Mouse (Mus musculus) layer of hippocampus, postnatal 36 days (tissue): ENCODE measurements around the gene Gm3005. TPM values are rescaled to one million over a fixed set of nuclear protein-coding genes. Genes with fewer than 3 reads are reported as not detected.
"Not testable (repeated sequence)": the region's sequence is repeated elsewhere in the genome, so short reads cannot be mapped to it uniquely, and the experiment has no call there.

Source experiments
- DNase-seq, 2 experiments: peaks; one replicate each; pipeline ENCODE4 v3.0.0; 2022
- total RNA-seq, 2 experiments: library from RNA; stranded (reverse); gene quantifications; 2 replicates each; pipeline ENCODE4 v1.2.3; 2021

Gene Gm3005
- under 1 TPM; 0.40 to 0.70 TPM for total RNA-seq

GRCm38 (mm10) chr14:3427803-3428202 is at the start of gene Gm3005:
Gm3005 (plus strand) TSS chr14:3428103.
- DNase-seq: not testable (repeated sequence)

- DNase-seq: not testable (repeated sequence)
Measured at GRCm38 (mm10) chr14:3394793-3395192, 33.1 kb upstream of the Gm3005 start, which contains the start of gene Gm10413. Gm10413 (plus strand) TSS chr14:3395093.

- not testable (repeated sequence) for DNase-seq
Measured at GRCm38 (mm10) chr14:3412314-3412713, 15.6 kb upstream of the Gm3005 start, which contains the start of gene Gm10409. Gm10409 (plus strand) TSS chr14:3412614.

GRCm38 (mm10) chr14:3449079-3449478 is 21.2 kb downstream of the Gm3005 start, which contains the start of gene Gm10408:
Gm10408 (plus strand) TSS chr14:3449379.
- not testable (repeated sequence) for DNase-seq

- not testable (repeated sequence) for DNase-seq
Measured at GRCm38 (mm10) chr14:3634212-3634611, 206.3 kb downstream of the Gm3005 start, which contains the start of gene Gm3012. Gm3012 (plus strand) TSS chr14:3634512.

Other genes with a start within 250 kb of the Gm3005 start
- gene Gm5795, start 239.8 kb upstream of the Gm3005 start, total RNA-seq: not detected
- gene D830030K20Rik, start 219.6 kb upstream of the Gm3005 start, total RNA-seq: 1 to 10 TPM; 5.4 to 6.0 TPM
- under 1 TPM in 1 of 2 experiments, not detected in 1; 0.43 TPM for gene Gm2956, start 95.5 kb upstream of the Gm3005 start, total RNA-seq
- gene Gm10413, start 33.0 kb upstream of the Gm3005 start, total RNA-seq: not detected
- 1 to 10 TPM; 2.7 to 2.8 TPM for gene Gm10409, start 15.5 kb upstream of the Gm3005 start, total RNA-seq
- not detected for gene Gm10408, start 21.3 kb downstream of the Gm3005 start, total RNA-seq
- gene Gm3012, start 206.4 kb downstream of the Gm3005 start, total RNA-seq: not detected
- gene Gm3020, start 223.9 kb downstream of the Gm3005 start, total RNA-seq: 1 to 10 TPM; 2.7 to 2.8 TPM